Mouse (Mus musculus) forebrain, embryonic 15.5 days (tissue): ENCODE data around the gene Ctdnep1. TPM values are rescaled to one million over a fixed set of nuclear protein-coding genes. Genes with fewer than 3 reads are reported as not detected.

Experiments
- microRNA counts: library from miRNA; unstranded; fragments of <30 nt; microRNA quantifications from one replicate; lab custom pipeline; 2016
- microRNA-seq: library from miRNA; unstranded; fragments of <30 nt; microRNA quantifications from one replicate; pipeline ENCODE4, GENCODE M21; 2016
- polyA plus RNA-seq: library from polyadenylated mRNA; unstranded; fragments of >200 nt; fragmentation: Nextera tagmentation; extraction: Ambion mirVana; gene quantifications from 2 replicates; pipeline ENCODE4 v1.2.1, GENCODE M21; 2015

Gene Ctdnep1
- polyA plus RNA-seq, 1 experiment from 2014 or later, result 20.8 TPM

MicroRNAs encoded within 50 kb of the gene (microRNA counts, 519-probe panel; counts per million panel counts)
- not detected for microRNA mmu-miR-324-3p (lab: Ali Mortazavi, UCI)
- microRNA mmu-miR-324-5p (lab: Ali Mortazavi, UCI), result 2,952 counts per million, percentile 71 among the panel's probes with 10 or more counts

Small RNAs within 50 kb of the gene (microRNA-seq; reads per million reads assigned to microRNA genes)
- gene Gm44349 (not detected), gene Mir324 (3,302 reads per million, percentile 89 among the genes with 10 or more reads in this experiment)

Other genes with a start within 250 kb of the Ctdnep1 start
- gene Polr2a, start 222.5 kb upstream of the Ctdnep1 start, polyA plus RNA-seq, result 17.5 and 19.2 TPM in 2 replicates
- gene Slc35g3, start 219.2 kb upstream of the Ctdnep1 start, polyA plus RNA-seq, result 0.28 and 0.56 TPM in 2 replicates
- 2.8 and 3.2 TPM in 2 replicates for gene Zbtb4, start 215.2 kb upstream of the Ctdnep1 start, polyA plus RNA-seq
- 1.2 and 1.4 TPM in 2 replicates for gene Chrnb1, start 185.2 kb upstream of the Ctdnep1 start, polyA plus RNA-seq
- 6.2 and 6.7 TPM in 2 replicates for gene Fgf11, start 179.3 kb upstream of the Ctdnep1 start, polyA plus RNA-seq
- gene Tmem102, start 175.5 kb upstream of the Ctdnep1 start, polyA plus RNA-seq, result 0.61 and 0.98 TPM in 2 replicates
- gene Gm39566, start 165.9 kb upstream of the Ctdnep1 start, polyA plus RNA-seq, result not detected in 2 replicates
- gene Spem2, start 162.7 kb upstream of the Ctdnep1 start, polyA plus RNA-seq, result not detected in 2 replicates
- gene Spem1, start 159.0 kb upstream of the Ctdnep1 start, polyA plus RNA-seq, result 0.33 and 0.36 TPM in 2 replicates
- gene Nlgn2, start 143.4 kb upstream of the Ctdnep1 start, polyA plus RNA-seq, result 20.9 and 21.3 TPM in 2 replicates
- gene Tmem256, start 142.6 kb upstream of the Ctdnep1 start, polyA plus RNA-seq, result 333 and 335 TPM in 2 replicates
- 51.0 and 51.2 TPM in 2 replicates for gene Plscr3, start 134.8 kb upstream of the Ctdnep1 start, polyA plus RNA-seq
- gene Tnk1, start 122.4 kb upstream of the Ctdnep1 start, polyA plus RNA-seq, result 0.27 and 0.36 TPM in 2 replicates
- gene Tmem95, start 103.1 kb upstream of the Ctdnep1 start, polyA plus RNA-seq, result not detected in 2 replicates
- gene Kctd11, start 99.8 kb upstream of the Ctdnep1 start, polyA plus RNA-seq, result 1.2 and 1.3 TPM in 2 replicates
- 0.48 and 0.51 TPM in 2 replicates for gene Acap1, start 85.6 kb upstream of the Ctdnep1 start, polyA plus RNA-seq
- gene 2810408A11Rik, start 80.2 kb upstream of the Ctdnep1 start, polyA plus RNA-seq, result 19.9 and 20.7 TPM in 2 replicates
- gene Neurl4, start 80.1 kb upstream of the Ctdnep1 start, polyA plus RNA-seq, result 18.5 and 23.0 TPM in 2 replicates
- gene Gps2, start 67.3 kb upstream of the Ctdnep1 start, polyA plus RNA-seq, result 79.6 and 92.2 TPM in 2 replicates
- 1,167 and 1,257 TPM in 2 replicates for gene Eif5a, start 59.2 kb upstream of the Ctdnep1 start, polyA plus RNA-seq
- gene Ybx2, start 45.4 kb upstream of the Ctdnep1 start, polyA plus RNA-seq, result 5.6 and 5.8 TPM in 2 replicates
- gene Slc2a4, start 33.0 kb upstream of the Ctdnep1 start, polyA plus RNA-seq, result 6.4 and 7.5 TPM in 2 replicates
- 0.28 and 0.56 TPM in 2 replicates for gene Cldn7, start 16.4 kb upstream of the Ctdnep1 start, polyA plus RNA-seq
- 170 and 171 TPM in 2 replicates for gene Elp5, start 1.4 kb downstream of the Ctdnep1 start, polyA plus RNA-seq
- 610 and 626 TPM in 2 replicates for gene Gabarap, start 10.0 kb downstream of the Ctdnep1 start, polyA plus RNA-seq
- gene Phf23, start 14.6 kb downstream of the Ctdnep1 start, polyA plus RNA-seq, result 71.5 and 75.6 TPM in 2 replicates
- 35.3 and 37.5 TPM in 2 replicates for gene Dvl2, start 19.4 kb downstream of the Ctdnep1 start, polyA plus RNA-seq
- 57.0 and 60.7 TPM in 2 replicates for gene Acadvl, start 34.3 kb downstream of the Ctdnep1 start, polyA plus RNA-seq
- gene Dlg4, start 35.8 kb downstream of the Ctdnep1 start, polyA plus RNA-seq, result 27.8 and 29.8 TPM in 2 replicates
- 1.8 and 2.0 TPM in 2 replicates for gene Asgr1, start 72.9 kb downstream of the Ctdnep1 start, polyA plus RNA-seq
- gene Asgr2, start 111.5 kb downstream of the Ctdnep1 start, polyA plus RNA-seq, result not detected in 2 replicates
- 0.56 and 0.64 TPM in 2 replicates for gene Mgl2, start 149.2 kb downstream of the Ctdnep1 start, polyA plus RNA-seq
- gene Clec10a, start 175.0 kb downstream of the Ctdnep1 start, polyA plus RNA-seq, result 0.73 and 0.75 TPM in 2 replicates
- 3.2 and 3.6 TPM in 2 replicates for gene Slc16a11, start 231.6 kb downstream of the Ctdnep1 start, polyA plus RNA-seq
- 14.9 and 17.7 TPM in 2 replicates for gene Slc16a13, start 239.9 kb downstream of the Ctdnep1 start, polyA plus RNA-seq
- 5.7 and 6.1 TPM in 2 replicates for gene Bcl6b, start 248.6 kb downstream of the Ctdnep1 start, polyA plus RNA-seq